Mouse (Mus musculus) liver, postnatal 0 days (tissue): ENCODE measurements at regions not wholly inside any gene's neighbourhood (a gene's known extent, or its start where the extent isn't known, plus 50 kb on each side); places are given as distances from the start of the nearest gene placed in this dataset.

Experiments used
- CTCF ChIP-seq: sonication (generic); IDR thresholded peaks from 2 replicates; pipeline ENCODE4 v1.5.1; 2016; ENCODE audit warnings: antibody characterized with exemption, low read depth
- EP300 ChIP-seq: IDR thresholded peaks from 2 replicates; pipeline ENCODE4 v1.6.1; 2016; ENCODE audit warnings: antibody characterized with exemption, low read depth, mild to moderate bottlenecking

DNA sequence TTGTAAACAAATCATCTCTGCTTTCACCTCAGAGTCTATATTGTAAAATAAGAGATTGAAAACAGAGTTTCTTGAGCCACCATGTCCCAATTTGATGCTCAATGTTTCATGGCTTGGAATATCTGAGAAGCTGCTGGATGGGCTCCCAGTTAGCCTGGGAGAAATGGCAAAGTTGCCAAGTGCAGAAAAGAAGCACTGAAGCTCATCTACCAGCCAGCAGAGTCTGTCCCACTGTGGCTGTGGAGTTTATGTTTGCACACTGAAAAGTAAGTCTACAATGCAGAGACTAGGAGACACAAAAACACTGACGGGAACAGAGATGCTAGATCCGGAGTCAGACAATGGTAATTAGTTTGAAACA is 341.7 kb downstream of the Fam84a start:
- no peak for TF ChIP-seq EP300
- TF ChIP-seq CTCF, result no peak
